In genomic region chr4:154773830-154774229, GRCm38 (mm10) we compare ENCODE assay signal across 17 mouse cellular contexts.
DNase-seq lines count a peak whose midpoint lies in the region; ATAC-seq and TF ChIP-seq lines count a peak whose summit lies in the region.
"Had no signal": no experiment of that assay in that cellular context is flagged by ENCODE, and none has a peak within 500 bp of the region (broad histone marks: within the 10 kb centered on the region; RNA-seq: fewer than 3 reads in every experiment).

No protein-coding gene starts in this region.

- no peak for DNase-seq in kidney, postnatal 0 days (ENCODE audit: low spot score)
- DNase-seq in kidney, adult 18-20 months, result no peak
- DNase-seq in spleen, postnatal 4 days (ENCODE audit: low spot score in 2 of 2), result no peak
- no peak for DNase-seq in hindbrain, postnatal 0 days (ENCODE audit: low spot score)
- DNase-seq: adrenal gland, adult 8-10 months; adrenal gland, postnatal 36 days; cerebellum, adult 11 months; cerebellum, adult 8-10 months; cerebellum, postnatal 14 days; forebrain, postnatal 0 days; gastrocnemius, postnatal 14 days had no signal

- no peak overlapping the region for H3K4me3 ChIP-seq in kidney, postnatal 0 days (replicated peaks; ENCODE audit: low read depth, low read length)
- H3K4me3 ChIP-seq in hindbrain, postnatal 0 days (ENCODE audit: low read length), result no peak overlapping the region
- H3K4me3 ChIP-seq: embryonic facial prominence, embryonic 13.5 days; forebrain, embryonic 13.5 days; heart, embryonic 12.5 days; hindbrain, embryonic 15.5 days had no signal

- H3K36me3 ChIP-seq in kidney, postnatal 0 days (ENCODE audit: insufficient read depth, low read length), result no peaks in the 10 kb centered on the region
- H3K36me3 ChIP-seq in hindbrain, postnatal 0 days (ENCODE audit: insufficient read depth, low read length), result no peaks in the 10 kb centered on the region
- H3K36me3 ChIP-seq: embryonic facial prominence, embryonic 13.5 days; heart, embryonic 12.5 days; hindbrain, embryonic 15.5 days had no signal

- 62% methylated on average over 3 of the region's 3 CpGs for WGBS in kidney, postnatal 0 days
- WGBS in hindbrain, postnatal 0 days, result 87% methylated on average over 3 of the region's 3 CpGs

- no peaks in the 10 kb centered on the region for H3K4me1 ChIP-seq in kidney, postnatal 0 days (replicated peaks; ENCODE audit: insufficient read depth, low read length)
- no peaks in the 10 kb centered on the region for H3K4me1 ChIP-seq in hindbrain, postnatal 0 days (ENCODE audit: insufficient read depth, low read length)
- H3K4me1 ChIP-seq: heart, embryonic 12.5 days had no signal

- H3K4me2 ChIP-seq in kidney, postnatal 0 days (ENCODE audit: low read length), result no peak overlapping the region
- H3K4me2 ChIP-seq in hindbrain, postnatal 0 days (ENCODE audit: low read depth, low read length), result no peak overlapping the region
- H3K4me2 ChIP-seq: embryonic facial prominence, embryonic 13.5 days; forebrain, embryonic 13.5 days; heart, embryonic 12.5 days; hindbrain, embryonic 15.5 days had no signal

- H3K27ac ChIP-seq in kidney, postnatal 0 days, result no peak overlapping the region; the same call in 1 of the 2 replicates
- no peak overlapping the region for H3K27ac ChIP-seq in hindbrain, postnatal 0 days
- H3K27ac ChIP-seq: embryonic facial prominence, embryonic 13.5 days; forebrain, embryonic 13.5 days; hindbrain, embryonic 15.5 days had no signal

- no peak for TF ChIP-seq CTCF in kidney, postnatal 0 days (IDR thresholded peaks at IDR 0.05; ENCODE audit: low read depth)
- TF ChIP-seq CTCF in hindbrain, postnatal 0 days (IDR thresholded peaks at IDR 0.05; ENCODE audit: low read depth), result no peak

- H3K9me3 ChIP-seq in kidney, postnatal 0 days (replicated peaks; ENCODE audit: low read length), result no peaks in the 10 kb centered on the region
- no peaks in the 10 kb centered on the region for H3K9me3 ChIP-seq in hindbrain, postnatal 0 days (ENCODE audit: low read length)
- H3K9me3 ChIP-seq: embryonic facial prominence, embryonic 13.5 days; forebrain, embryonic 13.5 days; hindbrain, embryonic 15.5 days had no signal

- H3K27me3 ChIP-seq in kidney, postnatal 0 days (ENCODE audit: insufficient read depth, low read length), result no peaks in the 10 kb centered on the region
- no peaks in the 10 kb centered on the region for H3K27me3 ChIP-seq in hindbrain, postnatal 0 days (ENCODE audit: insufficient read depth, low read length)
- H3K27me3 ChIP-seq: hindbrain, embryonic 15.5 days had no signal

- ATAC-seq in kidney, postnatal 0 days (replicated peaks; ENCODE audit: low FRiP score, low read depth), result 0 out of 2 replicates have a peak, but pooled peaks have one; percentile 30
- ATAC-seq in common myeloid progenitor, adult 5-6 weeks (replicated peaks; ENCODE audit: low read depth, poor library complexity, severe bottlenecking), result peak; percentile 79
- ATAC-seq in hematopoietic stem cell, adult 5-6 weeks (replicated peaks in 1 of 2; ENCODE audit: insufficient read depth in 1 of 2, low FRiP score in 2 of 2, low TSS enrichment in 1 of 2, low read depth in 1 of 2, poor library complexity in 2 of 2, severe bottlenecking in 2 of 2), result peak; percentile 62 to 65
- no peak for ATAC-seq in hindbrain, postnatal 0 days
- ATAC-seq: forebrain, embryonic 13.5 days; forebrain, postnatal 0 days had no signal

- H3K9ac ChIP-seq in kidney, postnatal 0 days (ENCODE audit: low read depth, low read length), result no peak overlapping the region
- H3K9ac ChIP-seq in hindbrain, postnatal 0 days (replicated peaks; ENCODE audit: low read length), result no peak overlapping the region
- H3K9ac ChIP-seq: embryonic facial prominence, embryonic 13.5 days; forebrain, embryonic 13.5 days; forebrain, postnatal 0 days; heart, embryonic 12.5 days; hindbrain, embryonic 15.5 days had no signal
